Mouse (Mus musculus) thymus, adult 18-20 months (tissue): ENCODE measurements at regions not wholly inside any gene's neighbourhood (a gene's known extent, or its start where the extent isn't known, plus 50 kb on each side); places are given as distances from the start of the nearest gene placed in this dataset.
"Not testable (repeated sequence)": the region's sequence is repeated elsewhere in the genome, so short reads cannot be mapped to it uniquely, and the experiment has no call there.

Experiments
- DNase-seq, 2 experiments: peaks; one replicate each; pipeline ENCODE4 v3.0.0; 2022; ENCODE audit warnings: mixed read lengths in 2 of 2

DNA sequence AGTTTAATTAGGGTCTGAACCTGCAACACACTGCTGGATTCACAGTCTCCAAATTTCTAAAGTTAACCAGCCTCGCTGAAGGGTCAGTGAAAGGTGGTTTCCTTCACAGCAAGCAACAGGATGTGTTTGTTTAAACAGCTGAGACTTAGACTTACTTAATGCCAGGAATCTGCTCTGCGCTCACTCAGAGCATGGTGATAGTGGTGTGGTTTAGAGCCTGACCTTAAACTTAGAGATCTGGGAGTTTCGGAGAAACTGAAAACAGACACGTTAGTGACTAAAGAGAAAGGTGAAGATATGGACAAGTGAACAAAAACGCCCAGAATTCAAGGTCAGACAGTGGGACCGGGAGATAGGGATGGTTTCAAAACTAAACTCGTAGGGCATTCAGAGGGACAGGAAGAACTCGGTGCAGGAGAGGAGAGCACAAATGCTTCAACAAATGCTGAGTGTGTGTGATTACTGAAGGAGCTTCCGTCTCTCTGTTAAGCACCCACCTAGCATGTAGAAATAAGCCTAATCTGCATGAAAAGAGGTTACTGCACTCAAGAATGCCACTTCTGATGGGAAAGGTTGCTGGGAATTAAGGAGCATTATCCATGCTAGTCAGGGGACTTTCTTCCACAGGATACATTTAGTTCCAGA lies 97.2 kb upstream of the Ifngr1 start:
- DNase-seq: no peak

GRCm38 (mm10) chr10:19498112-19498511 lies 93.6 kb upstream of the Ifngr1 start:
- DNase-seq: no peak

GRCm38 (mm10) chr10:19502874-19503273 lies 88.9 kb upstream of the Ifngr1 start:
- no peak for DNase-seq

DNA sequence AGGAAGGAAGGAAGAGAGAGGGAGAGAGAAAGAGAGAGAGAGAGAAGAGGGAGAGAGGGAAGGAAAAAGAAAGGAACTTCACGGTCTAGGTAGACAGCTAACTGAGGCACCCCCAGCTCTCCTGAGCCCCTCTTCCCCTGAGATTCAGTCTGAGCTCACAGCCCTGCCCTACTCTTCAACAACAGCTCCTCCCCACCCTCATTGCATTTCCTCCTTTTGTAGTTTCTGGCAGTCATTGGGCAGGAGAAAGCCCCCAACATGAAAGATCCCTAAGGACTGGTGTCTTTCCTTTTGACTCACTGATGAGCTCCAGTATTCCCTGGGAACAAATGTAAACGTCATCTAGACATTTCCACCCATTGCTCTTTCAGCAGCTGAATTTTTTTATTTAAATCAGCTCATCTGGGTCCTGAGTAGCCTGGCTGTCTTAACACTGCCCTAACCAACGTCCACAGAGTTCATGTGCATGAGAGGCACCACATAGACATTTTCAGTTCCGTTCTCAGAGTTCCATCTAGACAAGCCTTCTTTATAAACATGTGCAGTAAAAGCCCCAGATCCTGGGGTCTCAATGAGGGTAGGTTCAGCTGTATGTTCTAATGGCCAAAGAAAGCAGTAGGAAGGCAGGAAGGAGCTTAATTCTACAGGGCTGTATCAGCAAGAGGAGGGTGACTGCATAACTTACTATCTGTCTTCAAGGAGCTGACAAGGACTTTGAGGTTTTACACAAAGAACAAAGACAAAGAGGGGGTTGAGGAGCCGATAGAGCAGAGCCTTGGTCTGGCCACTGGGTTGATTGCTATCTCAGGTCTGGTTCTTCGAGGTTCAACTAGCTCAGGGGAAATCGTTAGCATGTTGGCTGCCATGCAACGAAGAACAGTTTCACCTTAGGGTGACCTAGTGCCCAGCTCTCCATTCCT lies 87.6 kb upstream of the Ifngr1 start:
- no peak for DNase-seq

DNA sequence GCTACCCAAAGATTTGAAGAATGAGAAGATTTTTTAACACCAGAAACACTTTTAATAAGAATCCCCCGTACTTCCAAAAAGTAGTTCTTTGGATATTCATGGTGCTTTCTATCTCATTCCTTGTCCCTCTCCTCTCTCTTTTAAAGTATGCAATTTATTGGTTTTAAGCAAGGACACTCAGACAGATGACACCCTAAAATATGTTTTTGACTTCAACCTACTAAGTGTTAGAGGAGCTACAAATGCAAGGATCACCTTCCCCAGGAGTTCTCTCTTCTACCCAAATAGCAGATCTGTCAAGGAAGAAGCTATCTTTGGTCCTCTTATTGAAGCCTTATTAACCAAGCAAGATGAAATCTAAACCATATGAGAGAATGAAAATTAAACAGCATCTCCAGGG lies 86.6 kb upstream of the Ifngr1 start:
- DNase-seq: no peak

DNA sequence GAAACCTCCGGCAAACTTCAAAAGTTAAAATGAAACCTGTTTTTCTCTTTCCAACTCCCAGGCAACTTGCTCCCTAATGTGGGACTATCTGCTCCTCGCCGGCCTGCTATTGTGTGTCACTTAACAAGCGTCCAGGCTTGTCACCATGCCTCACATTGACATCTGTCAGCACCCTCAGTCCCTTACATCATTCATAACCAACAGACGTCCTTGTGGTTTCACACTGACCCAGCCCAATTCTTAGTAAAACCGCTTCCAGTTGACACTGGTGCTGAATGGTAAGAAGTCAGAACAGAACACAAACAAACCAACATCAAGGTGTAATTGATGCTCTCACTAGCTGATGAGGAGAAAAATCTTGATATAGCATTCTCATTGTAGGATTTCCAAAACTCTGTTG lies 85.8 kb upstream of the Ifngr1 start:
- DNase-seq: no peak

GRCm38 (mm10) chr10:19506434-19506833 lies 85.3 kb upstream of the Ifngr1 start:
- no peak for DNase-seq

GRCm38 (mm10) chr10:19508221-19508745 lies 83.5 kb upstream of the Ifngr1 start:
- DNase-seq: no peak

GRCm38 (mm10) chr10:19510047-19510446 lies 81.7 kb upstream of the Ifngr1 start:
- no peak for DNase-seq

GRCm38 (mm10) chr10:19514366-19514765 lies 77.4 kb upstream of the Ifngr1 start:
- not testable (repeated sequence) for DNase-seq

GRCm38 (mm10) chr10:19514837-19515236 lies 76.9 kb upstream of the Ifngr1 start:
- DNase-seq: no peak

DNA sequence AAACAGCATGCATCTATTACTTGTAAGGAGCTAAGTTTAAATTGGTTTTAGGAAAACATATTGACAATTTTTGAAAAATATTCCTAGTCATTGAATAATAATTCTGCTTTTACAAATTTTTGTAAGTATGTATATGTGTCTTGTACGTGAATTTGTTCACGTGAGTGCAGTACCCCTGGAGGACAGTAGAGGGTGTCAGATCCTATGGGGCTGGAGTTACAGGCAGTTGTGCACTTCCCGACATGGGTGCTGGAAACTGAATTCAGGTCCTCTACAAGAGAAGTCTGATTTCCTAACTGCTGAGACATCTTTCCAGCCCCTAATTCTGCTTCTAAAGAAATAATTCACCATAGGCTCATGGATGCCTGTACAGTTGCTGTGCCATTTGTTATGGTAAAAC lies 75.7 kb upstream of the Ifngr1 start:
- DNase-seq: no peak

DNA sequence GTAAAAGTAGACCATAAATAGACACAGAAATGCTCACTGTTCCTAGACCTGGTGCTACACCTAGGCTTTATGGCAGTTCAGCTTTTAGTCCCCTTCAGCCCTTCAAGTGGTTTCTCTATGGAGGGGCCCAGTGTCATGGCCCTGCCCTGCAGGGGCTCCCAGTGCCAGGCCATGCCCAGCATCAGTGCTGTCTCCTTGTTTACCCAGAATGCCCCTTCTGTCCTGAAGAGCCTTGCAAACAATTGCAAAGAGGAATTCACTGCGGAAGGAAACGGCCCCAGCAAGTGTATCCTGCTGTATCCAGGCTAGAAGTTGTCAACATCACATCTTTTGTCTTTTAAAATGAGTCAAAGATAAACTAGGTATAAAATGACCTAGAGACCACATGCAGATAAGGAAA lies 74.7 kb upstream of the Ifngr1 start:
- no peak for DNase-seq

GRCm38 (mm10) chr10:19518763-19519162 lies 73.0 kb upstream of the Ifngr1 start:
- no peak for DNase-seq

DNA sequence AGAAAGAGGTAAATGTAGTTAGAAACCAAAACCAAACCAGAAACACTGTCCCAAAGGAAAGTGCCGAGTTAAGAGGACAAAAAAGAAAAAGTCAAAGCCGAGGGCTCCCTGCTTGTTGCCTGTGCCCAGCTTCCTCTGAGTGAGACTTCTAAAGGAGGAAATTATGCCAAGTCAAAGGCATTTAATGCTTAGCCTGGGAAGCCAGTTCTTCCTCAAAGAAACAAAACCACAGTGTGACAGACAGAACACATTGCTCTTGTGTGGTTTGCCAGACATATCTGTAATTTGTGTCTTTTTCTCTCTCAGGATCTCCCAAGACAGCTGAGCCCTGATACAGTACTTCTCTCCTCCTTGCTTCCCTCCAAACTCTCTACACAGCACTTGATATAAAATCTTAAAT lies 69.6 kb upstream of the Ifngr1 start:
- DNase-seq: no peak

GRCm38 (mm10) chr10:19525939-19526338 lies 65.8 kb upstream of the Ifngr1 start:
- DNase-seq: no peak

DNA sequence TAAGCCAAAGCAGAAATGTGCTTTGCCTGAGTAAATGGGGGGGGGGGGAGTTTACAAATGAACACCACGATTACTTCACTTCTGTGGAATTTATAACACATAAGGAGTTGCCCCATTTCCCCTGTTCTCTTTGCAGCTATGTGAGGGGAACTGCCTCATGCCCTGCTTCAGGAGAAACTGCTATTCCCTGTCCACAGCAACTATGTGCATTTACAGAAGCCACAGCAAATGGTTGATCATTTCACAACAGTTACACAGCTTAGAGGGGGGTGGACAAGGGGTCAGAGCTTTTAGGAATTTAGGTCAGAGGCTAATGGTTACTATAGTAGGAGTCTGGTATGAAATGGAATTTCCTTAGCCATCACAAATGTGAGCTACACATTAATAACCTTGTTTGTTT lies 65.4 kb upstream of the Ifngr1 start:
- no peak for DNase-seq

DNA sequence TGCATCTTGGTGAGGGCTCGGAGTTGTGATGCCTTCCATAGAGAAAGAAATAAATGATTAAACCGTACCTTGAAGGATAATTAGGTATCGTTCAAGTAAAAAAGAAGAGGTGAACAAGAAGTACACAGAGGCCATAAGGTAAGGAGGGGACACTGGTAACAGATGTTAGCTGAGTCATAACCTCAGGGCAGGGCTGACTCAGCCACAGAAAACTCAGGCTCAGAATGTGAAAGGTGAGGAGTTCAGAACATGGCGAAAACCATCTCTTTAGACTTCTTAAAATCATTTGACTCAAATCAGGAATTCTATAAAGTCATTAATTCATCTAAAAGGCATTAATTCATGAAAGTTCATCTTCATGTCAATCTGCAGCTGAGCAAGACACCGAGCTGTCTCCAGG lies 62.1 kb upstream of the Ifngr1 start:
- DNase-seq: no peak

DNA sequence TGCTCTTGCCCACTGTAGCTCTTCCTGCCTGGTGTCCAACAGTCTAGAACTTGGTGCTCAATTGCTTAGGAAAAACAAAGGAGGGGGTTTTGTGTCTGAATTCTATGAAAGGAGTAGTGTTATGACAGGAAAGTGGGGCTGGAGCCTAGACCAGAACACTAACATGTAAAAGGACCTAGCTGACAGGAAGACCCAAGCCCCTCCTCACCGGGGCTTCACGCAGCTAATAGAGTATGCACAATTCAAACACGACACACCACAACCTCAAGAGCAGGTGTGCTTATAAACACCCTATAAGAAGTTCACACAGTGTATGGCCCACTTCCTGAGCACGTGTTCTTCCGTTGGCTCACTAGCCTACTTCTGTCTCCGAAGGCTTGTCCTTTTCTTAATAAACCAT lies 61.7 kb upstream of the Ifngr1 start:
- peak; percentile 22 to 64 for DNase-seq

- no peak for DNase-seq
These were observed 60.3 kb upstream of the Ifngr1 start for GRCm38 (mm10) chr10:19531452-19531851.

GRCm38 (mm10) chr10:19532790-19533189 lies 59.0 kb upstream of the Ifngr1 start:
- no peak for DNase-seq

DNA sequence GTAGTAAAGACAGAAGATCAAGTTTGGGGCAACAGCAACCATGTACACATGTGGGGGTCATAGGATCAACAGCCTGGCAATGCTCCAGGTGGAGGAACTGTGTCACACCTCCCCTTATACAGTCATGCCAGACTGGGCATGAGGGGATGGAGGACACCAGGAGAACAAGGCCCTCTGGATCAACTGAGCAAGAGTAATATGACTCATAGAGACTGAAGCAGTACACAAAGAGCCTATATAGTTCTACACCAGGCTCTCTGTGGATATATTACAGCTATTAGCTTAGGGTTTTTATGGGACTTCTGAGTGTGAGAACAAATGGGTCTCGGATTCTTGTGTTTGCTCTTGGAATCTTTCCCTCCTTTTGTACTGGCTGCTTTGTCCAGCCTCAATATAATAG lies 57.9 kb upstream of the Ifngr1 start:
- no peak for DNase-seq
